Mouse (Mus musculus): ENCODE results near the gene Ets1.

Ets1 gene

GRCm38 (mm10) chr9:32730656-32731590 lies 94.9 kb downstream of the Ets1 start:
- DNase-seq (ENCODE audit: low spot score in 2 of 2) = no peak

GRCm38 (mm10) chr9:32731787-32732186 lies 95.8 kb downstream of the Ets1 start:
- DNase-seq (ENCODE audit: low spot score in 2 of 2) = no peak

GRCm38 (mm10) chr9:32735071-32735470 lies 99.0 kb downstream of the Ets1 start:
- DNase-seq (ENCODE audit: low spot score in 2 of 2) = no peak

- no peak for DNase-seq (ENCODE audit: low spot score in 2 of 2)
Observed at GRCm38 (mm10) chr9:32736051-32736450, 100.0 kb downstream of the Ets1 start.

GRCm38 (mm10) chr9:32739988-32740387 lies 104.0 kb downstream of the Ets1 start:
- DNase-seq (ENCODE audit: low spot score in 2 of 2) = no peak

- DNase-seq (ENCODE audit: low spot score in 2 of 2) = no peak
Observed at GRCm38 (mm10) chr9:32740751-32741387, 104.8 kb downstream of the Ets1 start.

- DNase-seq (ENCODE audit: low spot score in 2 of 2) = no peak
Observed at GRCm38 (mm10) chr9:32741681-32742080, 105.7 kb downstream of the Ets1 start.

- no peak for DNase-seq (ENCODE audit: low spot score in 2 of 2)
Observed at GRCm38 (mm10) chr9:32743157-32743556, 107.1 kb downstream of the Ets1 start.

- no peak for DNase-seq (ENCODE audit: low spot score in 2 of 2)
Observed at GRCm38 (mm10) chr9:32743642-32744161, 107.7 kb downstream of the Ets1 start.

- DNase-seq (ENCODE audit: low spot score in 2 of 2) = no peak
Observed at GRCm38 (mm10) chr9:32744288-32744687, 108.3 kb downstream of the Ets1 start.

GRCm38 (mm10) chr9:32745079-32745763 lies 109.2 kb downstream of the Ets1 start:
- no peak for DNase-seq (ENCODE audit: low spot score in 2 of 2)

GRCm38 (mm10) chr9:32745998-32746397 lies 110.0 kb downstream of the Ets1 start:
- no peak for DNase-seq (ENCODE audit: low spot score in 2 of 2)

- no peak for DNase-seq (ENCODE audit: low spot score in 2 of 2)
Observed at GRCm38 (mm10) chr9:32746615-32747014, 110.6 kb downstream of the Ets1 start.

GRCm38 (mm10) chr9:32747624-32748023 lies 111.6 kb downstream of the Ets1 start:
- DNase-seq (ENCODE audit: low spot score in 2 of 2) = no peak

- DNase-seq (ENCODE audit: low spot score in 2 of 2) = no peak
Observed at GRCm38 (mm10) chr9:32748552-32748951, 112.5 kb downstream of the Ets1 start.

GRCm38 (mm10) chr9:32749721-32750480 lies 113.9 kb downstream of the Ets1 start:
- no peak for DNase-seq (ENCODE audit: low spot score in 2 of 2)

- no peak for DNase-seq (ENCODE audit: low spot score in 2 of 2)
Observed at GRCm38 (mm10) chr9:32752602-32753001, 116.6 kb downstream of the Ets1 start.

- DNase-seq (ENCODE audit: low spot score in 2 of 2) = no peak
Observed at GRCm38 (mm10) chr9:32754311-32754710, 118.3 kb downstream of the Ets1 start.

GRCm38 (mm10) chr9:32756002-32756401 lies 120.0 kb downstream of the Ets1 start:
- no peak for DNase-seq (ENCODE audit: low spot score in 2 of 2)

- no peak for DNase-seq (ENCODE audit: low spot score in 2 of 2)
Observed at GRCm38 (mm10) chr9:32758280-32758905, 122.4 kb downstream of the Ets1 start.

GRCm38 (mm10) chr9:32760649-32761157 lies 124.7 kb downstream of the Ets1 start:
- no peak for DNase-seq (ENCODE audit: low spot score in 2 of 2)
